Mouse (Mus musculus): ENCODE results near the gene Gpr161. TPM values are rescaled to one million over a fixed set of nuclear protein-coding genes. Genes with fewer than 3 reads are reported as not detected.

Gpr161 gene
- polyA plus RNA-seq (2017; shearing (Covaris generic)): 0.12 TPM

GRCm38 (mm10) chr1:165295489-165295888, at the start of gene Gpr161:
Gene Gpr161 (plus strand): TSS chr1:165295789.

Other genes starting within 250 kb of the Gpr161 start
- 0.18 TPM for gene Tbx19, start 135.0 kb upstream of the Gpr161 start, polyA plus RNA-seq (2017; shearing (Covaris generic))
- gene Sft2d2, start 101.4 kb upstream of the Gpr161 start, polyA plus RNA-seq (2017; shearing (Covaris generic)): 47.8 TPM
- 91.3 TPM for gene Tiprl, start 58.8 kb upstream of the Gpr161 start, polyA plus RNA-seq (2017; shearing (Covaris generic))
- 14.2 TPM for gene Dcaf6, start 164.7 kb downstream of the Gpr161 start, polyA plus RNA-seq (2017; shearing (Covaris generic))
- 128 TPM for gene Mpc2, start 164.8 kb downstream of the Gpr161 start, polyA plus RNA-seq (2017; shearing (Covaris generic))
- not detected for gene Adcy10, start 189.4 kb downstream of the Gpr161 start, polyA plus RNA-seq (2017; shearing (Covaris generic))